Mouse (Mus musculus): ENCODE data around the gene Adcy10. TPM values are rescaled to one million over a fixed set of nuclear protein-coding genes. Genes with fewer than 3 reads are reported as not detected.
A peak's percentile ranks its signal among the peaks of the same experiment; 100 is the strongest.

Gene Adcy10
- polyA plus RNA-seq, 1 experiment from 2014 or later: 0.06 TPM

- Histone ChIP-seq H3K4me2 (replicated peaks; ENCODE audit: low read depth, low read length) (no peak overlapping the region), H3K9ac (replicated peaks; ENCODE audit: low read length) (no peak overlapping the region), H3K4me3 (ENCODE audit: low read length) (no peak overlapping the region), H3K4me1 (ENCODE audit: insufficient read depth, low read length) (peaks cover 10% of the 10 kb centered on the region), H3K36me3 (ENCODE audit: insufficient read depth, low read length) (no peaks in the 10 kb centered on the region), H3K27me3 (ENCODE audit: insufficient read depth, low read length) (no peaks in the 10 kb centered on the region), H3K27ac (ENCODE audit: low read length) (no peak overlapping the region), H3K9me3 (ENCODE audit: low read length) (no peaks in the 10 kb centered on the region)
- WGBS: 89% methylated on average over 6 of the region's 6 CpGs
- ATAC-seq (ENCODE audit: low FRiP score, low TSS enrichment): no peak
Observed at GRCm38 (mm10) chr1:165506303-165506702, 21.3 kb downstream of the Adcy10 start.

DNA sequence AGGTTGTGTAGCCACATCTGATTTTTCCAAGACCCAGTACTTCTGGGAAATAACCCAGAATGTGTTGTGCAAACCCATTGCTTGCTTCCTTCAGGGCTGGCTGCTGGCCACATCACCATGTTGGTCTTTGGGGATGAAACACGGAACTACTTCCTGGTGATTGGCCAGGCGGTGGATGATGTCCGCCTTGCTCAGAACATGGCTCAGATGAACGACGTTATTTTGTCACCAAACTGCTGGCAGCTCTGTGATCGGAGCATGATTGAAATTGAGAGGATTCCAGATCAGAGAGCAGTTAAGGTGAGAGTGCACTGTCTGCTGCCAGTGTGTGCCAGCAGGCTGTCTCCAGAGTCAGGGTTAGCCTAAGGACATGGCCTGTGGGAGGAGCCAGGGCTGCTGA lies 25.2 kb downstream of the Adcy10 start:
- Histone ChIP-seq H3K9ac (replicated peaks; ENCODE audit: low read length) (no peak overlapping the region), H3K4me3 (ENCODE audit: low read length) (no peak overlapping the region), H3K4me1 (ENCODE audit: insufficient read depth, low read length) (no peaks in the 10 kb centered on the region), H3K36me3 (ENCODE audit: insufficient read depth, low read length) (no peaks in the 10 kb centered on the region), H3K27me3 (ENCODE audit: insufficient read depth, low read length) (no peaks in the 10 kb centered on the region), H3K9me3 (ENCODE audit: low read length) (no peaks in the 10 kb centered on the region), H3K4me2 (replicated peaks; ENCODE audit: low read depth, low read length) (no peak overlapping the region), H3K27ac (ENCODE audit: low read length) (no peak overlapping the region)
- no peak for ATAC-seq (ENCODE audit: low FRiP score, low TSS enrichment)
- WGBS: 83% methylated on average over 6 of the region's 6 CpGs

DNA sequence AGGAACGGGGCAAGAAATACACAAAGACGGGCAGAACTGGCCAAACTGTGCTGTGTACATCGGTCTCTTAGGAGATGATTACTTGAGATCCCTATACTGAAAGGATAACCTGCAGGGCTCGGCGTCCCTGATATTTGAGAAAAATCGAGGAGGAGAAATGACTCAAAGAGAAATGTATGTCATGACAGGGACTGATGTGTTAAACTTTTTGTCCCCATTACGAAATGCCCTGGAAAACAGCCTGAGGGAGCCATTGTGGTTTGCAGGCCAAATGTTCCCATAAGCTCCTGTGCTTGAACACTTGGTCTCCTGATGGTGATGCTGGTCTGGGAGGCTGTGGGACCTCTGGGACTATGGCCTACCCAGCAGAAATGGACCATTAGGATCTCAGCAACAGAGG lies 35.7 kb downstream of the Adcy10 start:
- no peak overlapping the region for H3K27ac ChIP-seq (ENCODE audit: low read length)
- no peak for ATAC-seq (ENCODE audit: low FRiP score, low TSS enrichment)
- no peak overlapping the region for H3K4me3 ChIP-seq (ENCODE audit: low read length)
- H3K9ac ChIP-seq (replicated peaks; ENCODE audit: low read length): no peak overlapping the region
- no peaks in the 10 kb centered on the region for H3K4me1 ChIP-seq (ENCODE audit: insufficient read depth, low read length)
- no peak overlapping the region for H3K4me2 ChIP-seq (replicated peaks; ENCODE audit: low read depth, low read length)
- H3K9me3 ChIP-seq (ENCODE audit: low read length): no peaks in the 10 kb centered on the region
- H3K36me3 ChIP-seq (ENCODE audit: insufficient read depth, low read length): no peaks in the 10 kb centered on the region
- H3K27me3 ChIP-seq (ENCODE audit: insufficient read depth, low read length): no peaks in the 10 kb centered on the region
- WGBS: 90% methylated on average over 7 of the region's 7 CpGs

DNA sequence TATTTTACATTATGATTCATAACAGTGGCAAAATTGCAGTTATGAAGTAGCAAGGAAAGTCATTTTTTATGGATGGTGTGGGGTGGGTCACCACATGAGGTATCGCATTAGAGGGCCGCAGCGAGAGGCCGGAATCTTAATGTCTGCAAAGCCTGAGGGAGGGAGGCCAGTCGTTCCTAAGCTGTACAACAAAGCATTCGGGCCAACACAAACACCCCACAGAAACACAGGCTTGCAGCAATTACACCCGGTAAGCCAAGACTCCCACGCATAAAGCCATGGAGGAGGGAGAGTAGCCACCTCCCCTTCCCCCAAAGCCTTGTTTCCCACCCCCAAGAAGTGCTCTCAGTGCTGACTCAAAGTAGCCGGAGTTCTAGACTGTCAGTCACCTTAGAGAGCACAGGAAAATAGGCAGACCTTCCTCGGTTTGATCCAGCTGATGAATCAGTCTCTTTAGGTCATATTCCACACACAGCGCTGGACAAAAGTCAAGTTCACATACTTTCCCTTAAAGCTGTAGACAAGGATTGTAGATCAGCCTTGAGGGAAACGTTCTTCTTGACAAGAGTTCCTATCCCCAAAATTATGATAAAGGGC lies 51.2 kb downstream of the Adcy10 start:
- no peak overlapping the region for H3K4me3 ChIP-seq (ENCODE audit: low read length)
- no peaks in the 10 kb centered on the region for H3K9me3 ChIP-seq (ENCODE audit: low read length)
- 0 out of 2 replicates have a peak overlapping the region, but pooled peaks have one; percentile 13 for H3K4me2 ChIP-seq (replicated peaks; ENCODE audit: low read depth, low read length)
- H3K9ac ChIP-seq (replicated peaks; ENCODE audit: low read length): 0 out of 2 replicates have a peak overlapping the region, but pooled peaks have one; percentile 22
- H3K27ac ChIP-seq (ENCODE audit: low read length): peak overlapping the region; percentile 53
- 34% methylated on average over 12 of the region's 12 CpGs for WGBS
- H3K36me3 ChIP-seq (ENCODE audit: insufficient read depth, low read length): no peaks in the 10 kb centered on the region
- H3K4me1 ChIP-seq (ENCODE audit: insufficient read depth, low read length): peaks cover 8% of the 10 kb centered on the region
- peak; percentile 81 for ATAC-seq (ENCODE audit: low FRiP score, low TSS enrichment)
- H3K27me3 ChIP-seq (ENCODE audit: insufficient read depth, low read length): no peaks in the 10 kb centered on the region

DNA sequence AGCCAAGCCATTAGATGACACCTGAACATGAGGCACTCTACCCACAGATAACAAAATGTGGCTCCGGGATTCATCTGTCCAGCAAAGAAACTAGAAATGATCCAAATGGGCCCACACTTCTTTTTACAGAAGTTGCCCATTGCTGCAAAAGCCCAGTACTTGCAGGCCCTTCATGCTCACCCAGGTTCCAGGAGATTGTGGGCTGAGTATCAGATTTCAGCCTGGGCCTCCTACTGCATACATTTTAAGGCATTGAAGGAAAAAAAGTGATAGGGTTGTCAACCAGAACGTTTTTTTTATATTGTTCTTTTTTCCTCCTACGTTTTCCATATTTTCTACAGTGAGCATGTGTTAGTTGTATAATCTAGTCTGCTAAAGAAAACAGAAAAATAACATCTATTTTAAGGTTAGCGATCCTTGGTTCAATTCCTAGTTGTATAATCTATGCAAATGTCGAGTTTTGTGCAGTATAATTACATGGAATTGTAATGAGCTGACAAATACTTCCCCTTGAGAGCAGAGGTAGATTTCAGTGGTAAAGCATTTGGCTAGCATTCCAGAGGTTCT lies 52.3 kb downstream of the Adcy10 start:
- Histone ChIP-seq H3K4me3 (ENCODE audit: low read length) (no peak overlapping the region), H3K9ac (replicated peaks; ENCODE audit: low read length) (no peak overlapping the region), H3K9me3 (ENCODE audit: low read length) (no peaks in the 10 kb centered on the region), H3K36me3 (ENCODE audit: insufficient read depth, low read length) (no peaks in the 10 kb centered on the region), H3K4me1 (ENCODE audit: insufficient read depth, low read length) (peaks cover 8% of the 10 kb centered on the region), H3K27me3 (ENCODE audit: insufficient read depth, low read length) (no peaks in the 10 kb centered on the region), H3K4me2 (replicated peaks; ENCODE audit: low read depth, low read length) (no peak overlapping the region), H3K27ac (ENCODE audit: low read length) (no peak overlapping the region)
- WGBS: 50% methylated on average over 5 of the region's 5 CpGs
- no peak for ATAC-seq (ENCODE audit: low FRiP score, low TSS enrichment)

DNA sequence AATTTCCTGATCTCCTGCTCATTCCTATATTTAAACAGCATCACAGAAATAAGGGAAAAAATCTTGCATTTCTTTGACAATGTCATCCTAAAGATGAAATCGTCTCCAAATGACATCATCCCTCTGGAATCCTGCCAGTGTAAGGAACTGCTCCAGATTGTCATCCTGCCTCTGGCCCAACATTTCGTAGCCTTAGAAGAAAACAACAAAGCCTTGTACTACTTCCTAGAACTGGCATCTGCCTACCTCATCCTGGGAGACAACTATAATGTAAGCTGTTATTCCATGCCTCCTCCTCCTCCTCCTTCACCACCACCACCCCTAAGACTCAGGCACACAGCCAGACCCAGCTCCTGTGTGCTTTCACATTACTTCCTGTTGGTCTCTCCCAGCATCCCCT lies 71.7 kb downstream of the Adcy10 start:
- no peak for ATAC-seq (ENCODE audit: low FRiP score, low TSS enrichment)
- H3K9ac ChIP-seq (replicated peaks; ENCODE audit: low read length): no peak overlapping the region
- H3K36me3 ChIP-seq (ENCODE audit: insufficient read depth, low read length): no peaks in the 10 kb centered on the region
- peaks cover 5% of the 10 kb centered on the region; the same call in 1 of the 2 replicates for H3K9me3 ChIP-seq (ENCODE audit: low read length)
- H3K27me3 ChIP-seq (ENCODE audit: insufficient read depth, low read length): no peaks in the 10 kb centered on the region
- no peaks in the 10 kb centered on the region for H3K4me1 ChIP-seq (ENCODE audit: insufficient read depth, low read length)
- no peak overlapping the region for H3K27ac ChIP-seq (ENCODE audit: low read length)
- WGBS: 61% methylated on average over 2 of the region's 2 CpGs
- H3K4me3 ChIP-seq (ENCODE audit: low read length): no peak overlapping the region
- H3K4me2 ChIP-seq (replicated peaks; ENCODE audit: low read depth, low read length): no peak overlapping the region

DNA sequence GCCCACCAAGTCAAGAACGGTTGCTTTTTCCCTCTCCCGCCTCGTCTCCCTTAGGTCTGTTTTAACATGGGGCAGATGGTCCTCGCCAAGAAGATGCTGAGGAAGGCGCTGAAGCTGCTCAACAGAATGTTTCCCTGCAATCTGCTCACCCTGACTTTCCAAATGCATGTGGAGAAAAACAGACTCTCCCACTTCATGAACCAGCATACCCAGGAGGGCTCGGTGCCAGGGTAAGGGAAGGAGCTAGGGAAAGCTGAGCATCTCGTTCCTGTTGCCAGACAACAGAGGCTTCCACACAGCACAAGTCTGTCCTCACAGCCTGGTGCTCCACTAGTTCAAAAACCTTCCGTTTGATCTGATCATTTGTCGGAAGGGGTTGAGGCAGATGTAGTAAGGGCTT lies 74.1 kb downstream of the Adcy10 start:
- Histone ChIP-seq H3K27ac (ENCODE audit: low read length) (no peak overlapping the region), H3K27me3 (ENCODE audit: insufficient read depth, low read length) (no peaks in the 10 kb centered on the region), H3K4me2 (replicated peaks; ENCODE audit: low read depth, low read length) (no peak overlapping the region), H3K9ac (replicated peaks; ENCODE audit: low read length) (no peak overlapping the region), H3K4me1 (ENCODE audit: insufficient read depth, low read length) (no peaks in the 10 kb centered on the region), H3K9me3 (ENCODE audit: low read length) (no peaks in the 10 kb centered on the region), H3K4me3 (ENCODE audit: low read length) (no peak overlapping the region), H3K36me3 (ENCODE audit: insufficient read depth, low read length) (no peaks in the 10 kb centered on the region)
- WGBS: 81% methylated on average over 9 of the region's 9 CpGs
- ATAC-seq (ENCODE audit: low FRiP score, low TSS enrichment): no peak

DNA sequence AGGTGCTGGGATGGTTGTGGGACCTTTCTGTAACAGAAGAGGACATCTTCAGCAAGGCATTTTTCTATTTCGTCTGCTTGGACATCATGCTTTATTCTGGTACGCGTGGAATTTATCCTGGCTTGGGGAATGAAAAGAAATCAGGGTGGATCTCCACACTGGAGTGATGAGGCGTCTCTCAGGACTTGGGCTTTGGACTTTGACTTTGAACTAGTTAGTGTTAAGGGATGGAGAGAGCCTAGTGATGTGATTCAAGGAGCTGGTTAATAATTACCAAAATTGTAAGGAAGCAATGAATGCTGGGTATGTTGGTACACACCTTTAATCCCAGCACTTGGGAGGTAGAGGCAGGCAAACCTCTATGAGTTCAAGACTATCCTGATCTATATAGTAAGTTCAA lies 80.3 kb downstream of the Adcy10 start:
- H3K4me1 ChIP-seq (ENCODE audit: insufficient read depth, low read length): peaks cover 5% of the 10 kb centered on the region; the same call in 1 of the 2 replicates
- H3K4me2 ChIP-seq (replicated peaks; ENCODE audit: low read depth, low read length): no peak overlapping the region
- H3K36me3 ChIP-seq (ENCODE audit: insufficient read depth, low read length): no peaks in the 10 kb centered on the region
- 91% methylated on average over 4 of the region's 4 CpGs for WGBS
- H3K9me3 ChIP-seq (ENCODE audit: low read length): no peaks in the 10 kb centered on the region
- no peaks in the 10 kb centered on the region for H3K27me3 ChIP-seq (ENCODE audit: insufficient read depth, low read length)
- H3K9ac ChIP-seq (replicated peaks; ENCODE audit: low read length): no peak overlapping the region
- no peak overlapping the region for H3K27ac ChIP-seq (ENCODE audit: low read length)
- H3K4me3 ChIP-seq (ENCODE audit: low read length): no peak overlapping the region
- ATAC-seq (ENCODE audit: low FRiP score, low TSS enrichment): peak; percentile 39; the same call in 1 of the 2 replicates

GRCm38 (mm10) chr1:165567466-165567865 lies 82.5 kb downstream of the Adcy10 start:
- Histone ChIP-seq H3K4me1 (ENCODE audit: insufficient read depth, low read length) (peaks cover 5% of the 10 kb centered on the region; the same call in 1 of the 2 replicates), H3K36me3 (ENCODE audit: insufficient read depth, low read length) (no peaks in the 10 kb centered on the region), H3K4me3 (ENCODE audit: low read length) (no peak overlapping the region), H3K27me3 (ENCODE audit: insufficient read depth, low read length) (no peaks in the 10 kb centered on the region), H3K27ac (ENCODE audit: low read length) (no peak overlapping the region), H3K9me3 (ENCODE audit: low read length) (no peaks in the 10 kb centered on the region), H3K9ac (replicated peaks; ENCODE audit: low read length) (no peak overlapping the region), H3K4me2 (replicated peaks; ENCODE audit: low read depth, low read length) (no peak overlapping the region)
- no peak for ATAC-seq (ENCODE audit: low FRiP score, low TSS enrichment)
- 85% methylated on average over 7 of the region's 7 CpGs for WGBS

- Histone ChIP-seq H3K4me2 (replicated peaks; ENCODE audit: low read depth, low read length) (no peak overlapping the region), H3K9ac (replicated peaks; ENCODE audit: low read length) (no peak overlapping the region), H3K4me3 (ENCODE audit: low read length) (no peak overlapping the region), H3K36me3 (ENCODE audit: insufficient read depth, low read length) (no peaks in the 10 kb centered on the region), H3K4me1 (ENCODE audit: insufficient read depth, low read length) (no peaks in the 10 kb centered on the region), H3K27ac (ENCODE audit: low read length) (no peak overlapping the region), H3K9me3 (ENCODE audit: low read length) (peaks cover 5% of the 10 kb centered on the region; the same call in 1 of the 2 replicates), H3K27me3 (ENCODE audit: insufficient read depth, low read length) (no peaks in the 10 kb centered on the region)
- no peak for ATAC-seq (ENCODE audit: low FRiP score, low TSS enrichment)
- WGBS: 83% methylated on average over 4 of the region's 4 CpGs
Observed at GRCm38 (mm10) chr1:165576005-165576404, 91.0 kb downstream of the Adcy10 start.
